Mouse (Mus musculus) mature B cell (primary cell): ENCODE results near the gene Aco1.
"Not testable (repeated sequence)": the region's sequence is repeated elsewhere in the genome, so short reads cannot be mapped to it uniquely, and the experiment has no call there.

Source experiments
- in situ Hi-C: fragments of 300-500 bp; cut with MboI; formaldehyde crosslinking; loops from 2 replicates; pipeline ENCODE4 v1.14.3; 2019

Aco1 gene

GRCm38 (mm10) chr4:40142743-40143532, at the start of gene Aco1:
Gene Aco1 (plus strand): TSS chr4:40143081.
- in situ Hi-C loops = loop anchor here (5.0 to 25.0 kb wide), 3 partner anchors 139 to 819 kb away; partner anchors contain the start of gene Nfx1

GRCm38 (mm10) chr4:40094974-40095373, 47.9 kb upstream of the Aco1 start:
- in situ Hi-C loops = no loop called here

GRCm38 (mm10) chr4:40102996-40103395, 39.9 kb upstream of the Aco1 start:
- in situ Hi-C loops = no loop called here

- in situ Hi-C loops = no loop called here
These were observed 36.8 kb upstream of the Aco1 start for GRCm38 (mm10) chr4:40106004-40106536.

GRCm38 (mm10) chr4:40108030-40108429, 34.9 kb upstream of the Aco1 start:
- in situ Hi-C loops = no loop called here

- in situ Hi-C loops = no loop called here
These were observed 29.7 kb upstream of the Aco1 start for GRCm38 (mm10) chr4:40113173-40113572.

GRCm38 (mm10) chr4:40121221-40121620, 21.7 kb upstream of the Aco1 start:
- in situ Hi-C loops = no loop called here

GRCm38 (mm10) chr4:40122291-40122690, 20.6 kb upstream of the Aco1 start:
- in situ Hi-C loops = not testable (repeated sequence)

- in situ Hi-C loops = loop anchor here (25.0 kb wide), 2 partner anchors 553 to 828 kb away; partner anchors contain the start of gene Nfx1
These were observed 8.3 kb upstream of the Aco1 start for GRCm38 (mm10) chr4:40134468-40135102.

- in situ Hi-C loops = loop anchor here (25.0 kb wide), 2 partner anchors 551 to 826 kb away; partner anchors contain the start of gene Nfx1
These were observed 6.4 kb upstream of the Aco1 start for GRCm38 (mm10) chr4:40136519-40136918.

- in situ Hi-C loops = loop anchor here (5.0 to 25.0 kb wide), 3 partner anchors 143 to 823 kb away; partner anchors contain the start of gene Nfx1
These were observed 3.1 kb upstream of the Aco1 start for GRCm38 (mm10) chr4:40139663-40140255.

- in situ Hi-C loops = loop anchor here (5.0 to 25.0 kb wide), 3 partner anchors 139 to 819 kb away; partner anchors contain the start of gene Nfx1
These were observed 621 bp downstream of the Aco1 start for GRCm38 (mm10) chr4:40143533-40143871.

GRCm38 (mm10) chr4:40144543-40144942, 1.7 kb downstream of the Aco1 start:
- in situ Hi-C loops = loop anchor here (5.0 to 25.0 kb wide), 3 partner anchors 138 to 818 kb away; partner anchors contain the start of gene Nfx1

- in situ Hi-C loops = loop anchor here (5.0 to 25.0 kb wide), 3 partner anchors 137 to 817 kb away; partner anchors contain the start of gene Nfx1
These were observed 2.1 kb downstream of the Aco1 start for GRCm38 (mm10) chr4:40144981-40145380.

- in situ Hi-C loops = loop anchor here (25.0 kb wide), 2 partner anchors 539 to 814 kb away; partner anchors contain the start of gene Nfx1
These were observed 5.4 kb downstream of the Aco1 start for GRCm38 (mm10) chr4:40148281-40148680.

GRCm38 (mm10) chr4:40150046-40150445, 7.2 kb downstream of the Aco1 start:
- in situ Hi-C loops = no loop called here

- in situ Hi-C loops = no loop called here
These were observed 9.9 kb downstream of the Aco1 start for GRCm38 (mm10) chr4:40152771-40153170.

GRCm38 (mm10) chr4:40153500-40153899, 10.6 kb downstream of the Aco1 start:
- in situ Hi-C loops = no loop called here

GRCm38 (mm10) chr4:40154751-40155150, 11.9 kb downstream of the Aco1 start:
- in situ Hi-C loops = no loop called here

GRCm38 (mm10) chr4:40155467-40155999, 12.7 kb downstream of the Aco1 start:
- in situ Hi-C loops = no loop called here

- in situ Hi-C loops = no loop called here
These were observed 13.3 kb downstream of the Aco1 start for GRCm38 (mm10) chr4:40156153-40156552.
